Mouse (Mus musculus) spleen, adult 2 months (tissue): ENCODE measurements at regions not wholly inside any gene's neighbourhood (a gene's known extent, or its start where the extent isn't known, plus 50 kb on each side); places are given as distances from the start of the nearest gene placed in this dataset.

ENCODE experiments used
- CTCF ChIP-seq: fragments of 200-500 bp; IDR thresholded peaks from 2 replicates; pipeline ENCODE4 v1.5.1; 2011; ENCODE audit warnings: mild to moderate bottlenecking, inconsistent platforms; ENCODE audit not compliant: insufficient read depth, insufficient read length, insufficient replicate concordance; ENCODE audit errors: extremely low read depth
- POLR2A ChIP-seq: fragments of 200-500 bp; IDR thresholded peaks from 2 replicates; pipeline ENCODE4 v1.6.1; 2011; ENCODE audit warnings: low read depth, low read length, inconsistent platforms

- no peak for TF ChIP-seq CTCF
- TF ChIP-seq POLR2A = no peak
Observed at GRCm38 (mm10) chr6:117330198-117330597, 161.9 kb downstream of the Cxcl12 start.
